10 mouse cellular contexts compared by ENCODE assay signal in genomic region chr8:47241421-47242078, GRCm38 (mm10).
DNase-seq lines count a peak whose midpoint lies in the region; ATAC-seq and TF ChIP-seq lines count a peak whose summit lies in the region.
"Had no signal": no experiment of that assay in that cellular context is flagged by ENCODE, and none has a peak within 500 bp of the region (broad histone marks: within the 10 kb centered on the region; RNA-seq: fewer than 3 reads in every experiment).

No protein-coding gene starts in this region.

- H3K36me3 ChIP-seq in kidney, embryonic 16.5 days (ENCODE audit: insufficient read depth, low read length): no peaks in the 10 kb centered on the region
- H3K36me3 ChIP-seq in embryonic facial prominence, embryonic 15.5 days: no peaks in the 10 kb centered on the region
- H3K36me3 ChIP-seq in hindbrain, postnatal 0 days (ENCODE audit: insufficient read depth, low read length): no peaks in the 10 kb centered on the region
- no peaks in the 10 kb centered on the region for H3K36me3 ChIP-seq in neural tube, embryonic 14.5 days (ENCODE audit: control insufficient read depth, insufficient read depth, low read length)
- H3K36me3 ChIP-seq: G1E had no signal

- no peaks in the 10 kb centered on the region for H3K27me3 ChIP-seq in kidney, embryonic 16.5 days (ENCODE audit: insufficient read depth, low read length)
- H3K27me3 ChIP-seq in embryonic facial prominence, embryonic 15.5 days: no peaks in the 10 kb centered on the region
- H3K27me3 ChIP-seq in hindbrain, postnatal 0 days (ENCODE audit: insufficient read depth, low read length): no peaks in the 10 kb centered on the region
- H3K27me3 ChIP-seq in neural tube, embryonic 14.5 days (ENCODE audit: control insufficient read depth, insufficient read depth, low read length): no peaks in the 10 kb centered on the region
- H3K27me3 ChIP-seq: megakaryocyte, embryonic 14.5 days had no signal

- TF ChIP-seq CTCF in hindbrain, postnatal 0 days (IDR thresholded peaks at IDR 0.05; ENCODE audit: low read depth): no peak

- no peak overlapping the region for H3K9ac ChIP-seq in kidney, embryonic 16.5 days (replicated peaks; ENCODE audit: low read length)
- no peak overlapping the region for H3K9ac ChIP-seq in embryonic facial prominence, embryonic 15.5 days
- H3K9ac ChIP-seq in hindbrain, postnatal 0 days (replicated peaks; ENCODE audit: low read length): peak overlapping the region; percentile 50
- peak overlapping the region; percentile 42 for H3K9ac ChIP-seq in neural tube, embryonic 14.5 days (replicated peaks; ENCODE audit: low read depth, low read length)

- peak overlapping the region; percentile 55; the same call in 1 of the 2 replicates for H3K4me2 ChIP-seq in kidney, embryonic 16.5 days (replicated peaks; ENCODE audit: low read depth, low read length)
- peak overlapping the region; percentile 57 for H3K4me2 ChIP-seq in embryonic facial prominence, embryonic 15.5 days (replicated peaks)
- H3K4me2 ChIP-seq in hindbrain, postnatal 0 days (ENCODE audit: low read depth, low read length): peak overlapping the region; percentile 55
- H3K4me2 ChIP-seq in neural tube, embryonic 14.5 days (ENCODE audit: low read depth, low read length): peak overlapping the region; percentile 60

- no peak overlapping the region for H3K4me3 ChIP-seq in kidney, embryonic 16.5 days (ENCODE audit: low read length)
- H3K4me3 ChIP-seq in embryonic facial prominence, embryonic 15.5 days (replicated peaks): no peak overlapping the region
- H3K4me3 ChIP-seq in hindbrain, postnatal 0 days (ENCODE audit: low read length): peak overlapping the region; percentile 37
- peak overlapping the region; percentile 28 for H3K4me3 ChIP-seq in neural tube, embryonic 14.5 days (ENCODE audit: low read depth, low read length)
- H3K4me3 ChIP-seq: megakaryocyte, embryonic 14.5 days had no signal

- H3K4me1 ChIP-seq in kidney, embryonic 16.5 days (ENCODE audit: insufficient read depth, low read length): peaks cover 14% of the 10 kb centered on the region
- H3K4me1 ChIP-seq in embryonic facial prominence, embryonic 15.5 days: peaks cover 34% of the 10 kb centered on the region
- peaks cover 36% of the 10 kb centered on the region for H3K4me1 ChIP-seq in hindbrain, postnatal 0 days (ENCODE audit: insufficient read depth, low read length)
- peaks cover 50% of the 10 kb centered on the region for H3K4me1 ChIP-seq in neural tube, embryonic 14.5 days (ENCODE audit: control insufficient read depth, insufficient read depth, low read length)
- H3K4me1 ChIP-seq: megakaryocyte, embryonic 14.5 days had no signal

- 78% methylated on average over 13 of the region's 13 CpGs for WGBS in kidney, embryonic 16.5 days
- 69% methylated on average over 13 of the region's 13 CpGs for WGBS in embryonic facial prominence, embryonic 15.5 days
- WGBS in hindbrain, postnatal 0 days: 9% methylated on average over 13 of the region's 13 CpGs
- 20% methylated on average over 13 of the region's 13 CpGs for WGBS in neural tube, embryonic 14.5 days

- ATAC-seq in kidney, embryonic 16.5 days (ENCODE audit: low FRiP score, low TSS enrichment): no peak
- no peak for ATAC-seq in embryonic facial prominence, embryonic 15.5 days (ENCODE audit: insufficient number of reproducible peaks, low FRiP score, low TSS enrichment, low read depth)
- ATAC-seq in hindbrain, postnatal 0 days: no peak
- no peak for ATAC-seq in neural tube, embryonic 14.5 days (ENCODE audit: low read depth)
- no peak for ATAC-seq in frontal cortex, adult (ENCODE audit: low TSS enrichment)

- DNase-seq in kidney, adult 9 months: no peak
- no peak for DNase-seq in hindbrain, postnatal 0 days (ENCODE audit: low spot score)
- no peak for DNase-seq in frontal cortex, postnatal 10 days (ENCODE audit: low spot score in 2 of 2)
- DNase-seq: kidney, postnatal 25 days had no signal

- no peaks in the 10 kb centered on the region for H3K9me3 ChIP-seq in kidney, embryonic 16.5 days (ENCODE audit: low read length)
- no peaks in the 10 kb centered on the region for H3K9me3 ChIP-seq in embryonic facial prominence, embryonic 15.5 days (replicated peaks)
- H3K9me3 ChIP-seq in hindbrain, postnatal 0 days (ENCODE audit: low read length): no peaks in the 10 kb centered on the region
- no peaks in the 10 kb centered on the region for H3K9me3 ChIP-seq in neural tube, embryonic 14.5 days (ENCODE audit: control insufficient read depth, low read length)
- H3K9me3 ChIP-seq: G1E had no signal

- H3K27ac ChIP-seq in kidney, embryonic 16.5 days (ENCODE audit: low read length): no peak overlapping the region
- H3K27ac ChIP-seq in embryonic facial prominence, embryonic 15.5 days (replicated peaks): no peak overlapping the region
- peak overlapping the region; percentile 80 for H3K27ac ChIP-seq in hindbrain, postnatal 0 days
- peak overlapping the region; percentile 75 for H3K27ac ChIP-seq in neural tube, embryonic 14.5 days (ENCODE audit: low read depth, low read length)

Comparison
In these comparisons a context has a peak if more than half of its experiments do, and no peak if none do; other contexts are left out.
1. H3K27ac ChIP-seq: peak in hindbrain, postnatal 0 days (single experiment) and neural tube, embryonic 14.5 days (single experiment); none in kidney, embryonic 16.5 days (single experiment) and embryonic facial prominence, embryonic 15.5 days (single experiment).
2. H3K4me3 ChIP-seq: peak in hindbrain, postnatal 0 days (single experiment) and neural tube, embryonic 14.5 days (single experiment); none in kidney, embryonic 16.5 days (single experiment) and embryonic facial prominence, embryonic 15.5 days (single experiment).
3. H3K9ac ChIP-seq: peak in hindbrain, postnatal 0 days (single experiment) and neural tube, embryonic 14.5 days (single experiment); none in kidney, embryonic 16.5 days (single experiment) and embryonic facial prominence, embryonic 15.5 days (single experiment).
4. Peak in every context shown above with its lines, with median percentiles within 50 percentile points of each other: H3K4me2 ChIP-seq.